Mouse (Mus musculus): ENCODE data around the gene Hpdl.
"Not testable (repeated sequence)": the region's sequence is repeated elsewhere in the genome, so short reads cannot be mapped to it uniquely, and the experiment has no call there.

Hpdl gene

DNA sequence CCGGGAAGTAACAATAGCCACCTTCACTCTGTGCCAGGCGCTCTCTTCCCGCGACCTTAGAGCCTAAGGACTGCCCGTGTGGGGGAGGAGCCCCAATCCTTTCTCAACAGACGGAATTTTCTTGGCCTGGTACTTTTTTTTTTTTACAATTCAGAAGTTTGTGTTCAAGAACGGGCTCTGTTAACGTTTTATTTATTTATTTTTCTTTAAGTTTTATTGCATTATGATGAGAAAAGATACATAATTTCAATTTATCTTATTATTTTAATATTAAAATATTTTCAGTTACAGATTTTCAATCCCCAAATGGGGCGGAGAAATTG, at the start of gene Hpdl:
Hpdl (minus strand) TSS at position 14 of the 323 bp plus-strand sequence.
- DNase-seq (ENCODE audit: low spot score), result no peak

DNA sequence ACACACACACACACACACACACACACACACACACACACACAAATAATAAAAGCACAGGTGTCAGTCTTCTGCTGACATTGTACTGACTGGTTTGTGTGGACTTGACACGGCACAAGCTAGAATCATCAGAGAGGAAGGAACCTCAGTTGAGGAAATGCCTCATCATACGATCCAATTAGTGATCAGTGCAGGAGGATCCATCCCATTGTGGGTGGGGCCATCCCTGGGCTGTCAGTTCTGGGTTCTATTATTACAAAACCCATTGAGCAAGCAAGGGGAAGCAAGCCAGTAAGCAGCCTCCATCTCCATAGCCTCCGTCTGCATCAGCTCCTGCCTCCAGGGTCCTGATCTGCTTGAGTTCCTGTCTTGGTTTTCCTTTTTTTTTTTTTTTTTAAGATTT, 48.4 kb upstream of the Hpdl start:
- DNase-seq (ENCODE audit: low spot score), result no peak

DNA sequence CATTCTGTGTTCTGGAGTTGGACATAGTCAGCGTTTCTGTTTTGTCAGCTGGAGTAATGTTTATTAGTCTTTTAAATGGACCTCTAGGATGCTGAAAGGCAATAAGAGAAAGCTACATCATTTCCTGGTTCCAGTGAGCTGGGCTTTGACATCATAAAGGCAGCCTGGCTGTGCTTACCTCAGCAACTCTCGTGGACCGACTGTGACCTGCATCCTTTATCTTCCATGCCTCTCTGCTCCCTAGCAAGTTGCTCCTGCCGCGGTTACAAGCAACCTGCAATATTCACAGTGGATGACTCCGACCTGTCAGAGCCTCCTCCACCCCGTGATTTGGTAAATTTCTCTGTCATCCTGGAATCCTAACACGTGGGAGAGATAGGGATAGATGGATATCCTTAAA, 40.5 kb upstream of the Hpdl start:
- DNase-seq (ENCODE audit: low spot score), result no peak

DNA sequence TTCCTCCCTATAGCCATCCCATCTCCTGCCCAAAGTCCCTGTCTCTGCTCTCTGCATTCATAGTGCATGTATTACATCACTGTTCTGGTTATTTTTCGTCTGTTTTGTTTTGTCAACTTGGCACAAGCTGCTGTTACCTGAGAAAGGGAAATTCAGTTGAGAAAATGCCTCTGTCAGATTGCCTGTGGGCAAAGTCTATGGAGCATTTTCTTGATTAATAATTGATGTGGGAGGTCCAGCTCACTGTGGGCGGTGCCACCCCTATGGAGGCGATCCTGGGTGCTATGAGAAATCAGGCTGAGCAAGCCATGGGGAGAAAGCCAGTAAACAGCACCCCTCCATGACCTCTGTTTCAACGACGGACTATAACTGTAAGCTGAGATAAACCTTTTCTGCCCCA, 38.2 kb upstream of the Hpdl start:
- DNase-seq (ENCODE audit: low spot score), result no peak

DNA sequence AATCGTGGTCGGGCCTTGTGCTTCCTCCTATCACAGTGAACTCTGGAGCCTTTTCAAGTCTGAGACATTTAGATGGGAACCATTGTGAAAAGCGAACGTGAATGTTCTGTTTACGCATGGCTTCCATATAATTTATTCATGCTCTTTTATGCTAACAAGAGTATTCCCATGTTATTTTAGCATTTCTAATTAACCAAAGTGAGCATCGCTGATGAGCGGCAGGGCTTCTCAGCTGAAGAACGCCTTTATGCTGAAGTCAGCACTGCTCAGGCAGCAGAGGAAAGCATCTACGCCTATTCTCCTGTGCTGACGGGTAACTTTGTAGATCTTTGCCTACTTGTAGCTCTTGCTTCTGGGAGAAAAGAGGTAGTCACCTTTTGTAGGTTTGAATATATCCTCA, 35.7 kb upstream of the Hpdl start:
- no peak for DNase-seq (ENCODE audit: low spot score)

DNA sequence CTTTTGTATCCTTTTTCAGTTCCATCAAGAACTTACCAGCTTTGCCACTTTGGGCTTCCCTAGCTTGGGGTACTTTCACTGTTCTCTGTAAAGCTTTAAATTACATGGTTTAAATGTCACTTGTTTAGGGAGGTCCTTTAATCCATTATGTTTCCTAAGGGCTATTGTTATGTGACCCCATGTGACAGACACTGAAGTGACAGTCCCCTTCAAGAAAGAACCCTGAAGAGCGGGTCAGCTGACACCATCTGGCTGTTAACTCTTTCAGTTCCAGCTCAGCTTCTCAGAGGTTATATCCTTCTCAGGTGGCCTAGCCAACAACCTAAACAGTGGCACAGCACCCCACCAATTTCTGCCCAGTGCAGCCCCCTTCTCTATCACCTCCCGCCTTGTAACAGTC, 32.8 kb upstream of the Hpdl start:
- DNase-seq (ENCODE audit: low spot score), result no peak

DNA sequence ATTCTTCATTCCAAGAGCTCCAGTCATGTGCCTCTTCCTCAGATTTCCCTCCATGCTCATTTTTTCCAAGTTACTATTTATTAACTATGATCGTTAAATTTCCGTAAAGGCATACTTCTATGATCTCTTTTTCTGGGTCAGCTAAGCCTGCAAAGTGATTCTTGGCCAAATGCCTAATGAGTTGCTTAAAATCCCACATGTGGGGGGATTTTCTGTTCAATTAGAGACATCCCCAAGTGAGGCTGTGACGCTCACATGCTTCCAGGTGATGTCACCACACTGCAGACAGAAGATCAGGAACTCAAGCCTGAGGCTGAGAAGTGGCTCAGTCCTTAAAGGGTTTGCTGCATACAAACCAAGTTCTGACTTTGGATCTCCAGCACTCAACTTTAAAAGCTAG, 28.4 kb upstream of the Hpdl start:
- no peak for DNase-seq (ENCODE audit: low spot score)

DNA sequence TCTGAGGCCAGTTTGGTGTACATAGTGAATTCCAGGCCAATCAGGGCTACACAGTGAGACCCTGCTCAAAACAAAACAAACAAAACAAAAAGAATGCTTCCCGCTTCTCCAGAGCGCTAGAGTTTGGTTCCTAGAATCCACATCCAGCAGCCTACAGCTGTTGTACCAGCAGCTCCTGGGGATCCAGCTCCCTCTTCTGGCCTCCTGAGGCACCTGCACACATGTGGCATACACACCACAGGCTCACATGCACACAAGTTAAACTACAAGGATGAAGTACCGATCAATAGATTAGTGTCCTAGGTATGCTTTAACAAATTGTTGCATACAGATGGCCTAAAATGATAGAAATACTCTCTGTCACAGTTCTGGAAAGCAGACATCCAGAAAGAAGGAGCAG, 22.8 kb upstream of the Hpdl start:
- DNase-seq (ENCODE audit: low spot score), result no peak

DNA sequence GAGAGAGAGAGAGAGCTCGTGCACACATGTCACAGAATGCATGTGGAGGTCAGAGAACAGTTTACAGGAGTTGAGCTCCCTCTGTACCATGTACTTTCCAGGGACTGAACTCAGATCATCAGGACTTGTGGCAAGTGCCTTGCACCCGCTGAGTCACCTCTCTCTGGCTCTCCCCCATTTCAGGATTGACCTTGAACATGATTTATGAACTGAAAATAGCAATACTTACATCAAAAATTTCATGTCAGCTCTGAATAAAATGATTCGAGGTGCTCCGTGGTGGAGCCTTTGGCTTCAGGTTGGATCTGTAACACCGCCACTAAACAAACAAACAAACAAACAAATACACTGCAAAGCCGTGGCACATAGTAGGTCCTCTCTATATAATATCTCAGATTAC, 19.3 kb upstream of the Hpdl start:
- no peak for DNase-seq (ENCODE audit: low spot score)

DNA sequence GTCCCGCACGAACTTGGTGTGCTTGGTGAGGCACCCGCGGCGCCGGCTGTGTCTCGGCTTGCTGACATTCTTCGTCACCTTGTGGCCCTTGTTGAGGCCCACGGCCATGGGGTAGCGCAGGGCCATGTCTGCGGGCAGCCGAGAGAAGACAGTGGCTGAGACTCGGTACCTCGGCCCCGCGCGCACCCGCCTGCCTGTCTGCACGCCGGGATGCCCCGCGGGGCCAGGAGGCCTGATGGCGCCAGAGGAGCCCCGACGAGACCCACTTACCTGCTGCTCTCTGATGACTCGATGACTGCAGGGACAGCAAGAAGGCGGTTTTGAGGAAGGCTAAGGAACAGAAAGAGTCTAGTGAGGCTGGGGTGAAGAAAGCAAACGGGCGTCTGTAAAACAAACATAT, 18.6 kb upstream of the Hpdl start:
- not testable (repeated sequence) for DNase-seq (ENCODE audit: low spot score)

DNA sequence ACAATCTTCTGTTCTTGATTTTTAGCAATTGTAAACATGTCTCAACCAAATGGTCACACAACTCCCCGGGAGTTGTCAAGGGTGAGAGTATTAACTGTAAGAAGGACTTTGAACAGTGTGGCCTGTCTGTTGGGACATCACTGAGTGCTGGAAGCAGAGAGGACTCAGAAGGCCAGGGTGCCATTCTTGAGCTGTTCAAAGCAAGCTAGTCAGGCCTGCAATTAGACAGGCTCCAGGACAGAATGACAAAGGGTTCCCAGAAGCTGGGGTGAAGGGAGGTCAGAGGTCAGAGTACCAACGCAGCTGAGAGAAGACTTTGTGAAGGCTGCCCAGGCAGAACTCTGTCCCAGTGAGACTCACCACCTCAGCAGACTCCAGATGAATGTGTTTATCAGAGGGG, 17.5 kb upstream of the Hpdl start:
- no peak for DNase-seq (ENCODE audit: low spot score)

DNA sequence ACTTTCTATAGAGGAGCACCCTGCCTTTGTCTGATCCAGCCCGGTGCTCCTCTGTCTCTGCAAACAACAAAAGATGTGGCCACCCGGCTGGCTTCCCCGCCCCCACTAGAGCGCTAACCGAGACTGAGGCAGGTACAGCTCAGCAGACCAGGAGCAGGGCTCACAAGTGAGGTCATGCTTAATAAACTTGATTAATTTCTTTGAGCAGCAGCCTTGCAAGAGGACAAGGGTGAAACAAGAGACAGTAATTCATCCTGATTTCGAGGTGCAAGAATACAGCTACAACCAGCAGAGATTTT, 8.5 kb upstream of the Hpdl start:
- DNase-seq (ENCODE audit: low spot score), result no peak

DNA sequence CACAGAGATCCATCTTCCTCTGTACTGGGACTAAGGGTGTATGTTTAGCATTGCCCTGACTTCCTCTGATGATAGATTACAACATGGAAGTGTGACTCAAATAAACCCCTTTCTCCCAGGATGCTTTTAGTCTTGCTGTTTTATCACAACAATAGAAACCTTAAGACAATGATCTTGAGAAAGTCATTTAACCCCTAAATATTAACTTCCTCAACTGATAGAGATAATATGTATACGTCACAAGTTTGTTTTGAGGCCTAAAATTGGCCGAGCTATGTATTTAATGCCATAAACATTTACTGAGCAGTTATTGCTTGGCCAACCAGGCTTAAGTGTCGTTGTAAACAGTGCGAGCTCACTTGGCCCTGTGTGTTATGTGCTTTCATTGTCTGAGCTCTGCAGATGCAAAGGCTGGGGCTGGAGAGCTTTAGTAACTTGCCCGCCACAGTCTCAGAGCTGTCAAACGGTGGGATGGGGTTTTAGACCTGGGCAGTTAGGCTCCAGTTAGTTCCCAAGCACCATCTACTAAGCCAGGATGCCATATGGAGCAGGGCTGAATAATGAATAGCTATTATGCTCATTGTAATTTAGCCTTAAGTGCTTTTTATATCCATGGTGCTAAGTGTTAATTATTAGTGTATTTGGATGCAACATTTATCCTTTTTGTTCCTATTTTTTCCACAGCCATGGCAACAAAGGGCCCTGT, 8.0 kb upstream of the Hpdl start:
- DNase-seq (ENCODE audit: low spot score), result no peak

DNA sequence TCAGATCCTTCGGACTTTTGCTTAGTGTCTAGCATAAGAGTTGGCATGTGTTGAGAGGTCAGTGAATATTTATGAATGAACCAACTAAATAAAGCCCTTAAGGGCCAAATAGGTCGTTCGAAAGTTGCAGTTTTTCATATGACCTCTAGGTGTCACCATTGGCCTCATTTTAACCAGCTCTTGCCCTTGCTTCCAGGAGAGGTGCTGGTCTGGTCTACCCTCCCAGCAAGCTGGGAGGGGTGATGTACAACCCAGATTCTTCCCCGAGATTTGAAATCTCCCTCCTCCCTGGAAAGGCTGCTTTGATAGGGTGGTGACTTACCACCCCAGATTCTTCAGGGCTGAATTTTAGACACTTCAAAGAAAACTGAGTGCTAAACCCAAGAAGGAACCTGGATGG, 6.3 kb upstream of the Hpdl start:
- DNase-seq (ENCODE audit: low spot score), result peak; percentile 51

DNA sequence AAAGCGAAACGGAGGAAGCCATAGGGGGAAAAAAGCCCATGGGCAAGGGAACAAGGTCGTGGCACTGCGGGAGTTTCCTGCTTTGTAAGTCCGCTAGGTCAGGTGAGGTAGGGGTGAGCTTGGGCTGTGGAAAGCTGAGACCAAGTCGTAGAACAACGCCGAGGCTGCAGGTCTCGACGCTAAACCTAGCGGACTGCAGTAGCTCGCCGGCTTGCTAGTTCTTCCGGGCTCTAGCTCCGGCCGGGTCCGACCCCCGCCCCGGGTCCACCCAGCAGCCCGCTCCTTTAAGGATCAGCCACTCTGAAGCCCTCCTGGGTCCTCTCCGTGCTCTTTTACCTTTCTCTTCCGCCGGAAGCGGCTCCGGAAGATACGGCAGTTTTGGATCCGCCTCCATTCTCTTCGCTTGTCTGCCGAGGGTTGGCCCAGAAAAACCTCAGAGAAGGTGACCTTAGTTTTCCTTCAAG, 3.1 kb upstream of the Hpdl start:
- DNase-seq (ENCODE audit: low spot score), result peak; percentile 67

DNA sequence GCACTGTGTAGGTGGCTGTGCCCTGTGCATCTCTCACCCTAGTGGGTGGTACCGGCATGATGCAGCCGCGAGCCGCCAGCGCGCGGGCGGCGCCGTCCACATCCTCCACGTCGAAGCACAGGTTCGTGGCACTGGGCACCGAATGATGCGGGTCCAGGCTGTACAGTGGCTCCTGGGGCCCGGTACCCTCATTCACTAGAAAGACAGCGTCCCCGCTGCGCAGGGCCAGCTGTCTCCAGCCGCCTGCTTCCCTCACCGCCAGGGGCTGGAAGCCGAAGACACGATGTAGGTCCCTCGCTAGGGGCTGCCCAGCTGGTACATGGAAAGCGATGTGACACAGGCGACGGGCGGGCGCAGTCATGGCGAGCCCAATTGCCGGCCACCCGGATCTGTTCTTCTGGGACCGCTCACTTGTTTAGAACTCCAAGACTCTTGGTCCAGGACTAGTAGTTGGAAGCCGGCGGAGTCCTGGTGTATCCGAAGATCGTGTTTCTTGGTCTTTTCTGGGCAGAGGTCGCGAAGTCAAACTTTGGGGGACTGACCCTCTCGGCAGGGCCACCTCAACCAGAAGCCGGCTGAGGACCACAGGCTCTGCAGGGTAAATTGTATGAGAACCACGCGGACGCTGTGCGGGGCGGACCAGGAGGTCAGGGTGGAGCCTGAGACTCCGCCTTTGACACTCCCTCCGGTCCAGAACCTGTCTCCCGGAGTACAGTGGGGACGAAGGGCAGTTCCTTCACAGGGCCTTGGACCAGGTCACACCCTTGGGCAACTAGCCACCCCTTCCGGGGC, 409 bp downstream of the Hpdl start:
- no peak for DNase-seq (ENCODE audit: low spot score)

DNA sequence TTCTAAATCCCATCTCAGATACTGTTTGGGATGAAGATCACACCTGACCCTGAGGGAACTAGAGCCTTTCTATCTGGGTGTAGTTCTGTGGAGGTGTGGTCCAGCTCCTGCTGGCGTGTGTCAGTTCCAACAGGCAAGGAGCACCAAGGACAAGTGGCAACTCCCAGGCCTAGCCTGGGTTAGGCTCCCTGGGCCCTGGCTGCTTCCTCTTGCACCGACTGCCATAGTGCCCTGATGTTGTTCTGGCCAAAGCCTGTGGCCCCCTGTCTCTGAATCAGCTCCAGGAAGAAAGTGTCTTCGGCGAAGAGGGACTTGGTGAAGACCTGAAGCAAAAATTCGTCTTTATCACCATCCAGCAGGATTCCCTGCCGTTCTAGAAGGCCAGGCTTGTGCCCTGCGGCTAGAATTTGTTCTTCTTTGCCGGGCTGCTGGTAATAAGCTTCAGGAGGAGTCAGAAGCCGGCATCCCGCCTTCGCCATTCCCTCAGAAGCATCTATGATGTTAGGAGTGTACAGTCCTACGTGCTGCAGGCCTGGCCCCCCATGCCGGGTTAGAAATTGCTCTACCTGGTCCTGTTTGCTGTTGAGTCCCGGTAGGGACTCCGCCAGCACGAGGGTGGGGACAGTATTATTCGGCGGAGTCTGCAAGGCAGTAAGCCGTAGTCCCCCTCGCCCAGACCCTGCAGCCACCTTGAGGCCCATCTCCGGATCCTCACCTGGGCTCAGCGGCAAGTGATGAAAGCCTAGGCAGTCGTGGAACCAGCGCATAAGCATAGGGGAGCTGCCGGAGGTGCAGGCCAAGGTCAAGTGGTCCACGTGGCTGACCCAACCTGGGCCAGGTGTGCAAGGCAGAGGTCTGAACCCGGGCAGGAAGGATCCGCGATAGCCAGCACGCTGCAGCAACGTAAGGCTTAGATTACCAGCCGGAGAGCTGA, 1.3 kb downstream of the Hpdl start:
- DNase-seq (ENCODE audit: low spot score), result no peak

DNA sequence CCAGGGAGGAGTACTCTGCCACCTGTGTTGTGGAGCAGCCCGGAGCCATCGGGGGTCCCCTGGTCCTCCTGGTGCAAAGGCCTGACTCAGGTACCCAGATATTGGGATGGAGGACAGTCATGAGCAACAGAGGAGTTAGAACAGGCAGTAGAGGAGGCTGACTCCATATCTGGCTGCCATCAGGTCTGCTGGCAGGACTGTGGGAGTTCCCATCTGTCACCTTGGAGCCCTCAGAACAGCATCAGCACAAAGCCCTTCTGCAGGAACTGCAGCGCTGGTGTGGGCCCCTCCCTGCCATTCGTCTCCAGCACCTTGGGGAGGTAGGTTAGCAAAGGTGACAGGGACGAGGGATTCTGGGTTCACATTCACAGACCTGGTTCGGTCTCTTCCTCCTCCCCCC, 4.0 kb downstream of the Hpdl start:
- DNase-seq (ENCODE audit: low spot score), result peak; percentile 59

DNA sequence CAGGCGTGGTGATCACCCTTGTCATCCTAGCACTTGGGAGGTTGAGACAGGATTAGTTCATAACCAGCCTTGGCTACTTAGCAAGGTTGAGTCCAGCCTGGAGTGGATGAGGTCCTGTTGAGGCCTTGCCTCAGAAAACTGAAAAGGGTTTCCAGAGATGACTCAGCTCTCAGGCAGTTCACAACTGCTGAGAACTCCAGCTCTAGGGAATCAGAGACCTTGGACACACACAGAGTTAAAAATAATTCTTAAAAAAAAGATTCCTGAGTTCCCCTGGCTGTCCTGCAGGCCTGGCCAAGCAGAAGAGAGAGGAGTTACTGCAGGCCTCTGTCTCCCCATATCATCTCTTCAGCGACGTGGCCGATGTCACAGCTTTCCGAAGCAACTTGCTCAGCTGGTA, 6.2 kb downstream of the Hpdl start:
- no peak for DNase-seq (ENCODE audit: low spot score)

DNA sequence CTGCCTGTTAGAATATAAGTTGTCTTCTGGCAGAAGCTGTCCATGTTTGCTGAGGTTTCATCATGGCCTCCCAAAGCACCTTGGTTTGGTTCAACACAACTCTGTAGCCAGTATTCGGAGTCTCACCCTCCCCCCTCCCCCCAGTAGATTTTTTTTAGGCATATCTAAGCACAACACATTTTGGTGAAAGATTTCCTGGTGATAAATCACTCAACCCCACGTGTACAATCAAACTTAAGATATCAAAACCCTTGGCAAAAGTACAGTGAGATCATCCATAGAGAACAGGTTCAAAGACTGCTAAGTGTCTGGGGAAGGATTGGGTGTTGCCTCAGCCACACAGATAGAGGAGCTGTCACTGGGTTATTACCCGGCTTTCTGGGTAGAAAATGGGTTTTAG, 10.5 kb downstream of the Hpdl start:
- no peak for DNase-seq (ENCODE audit: low spot score)

DNA sequence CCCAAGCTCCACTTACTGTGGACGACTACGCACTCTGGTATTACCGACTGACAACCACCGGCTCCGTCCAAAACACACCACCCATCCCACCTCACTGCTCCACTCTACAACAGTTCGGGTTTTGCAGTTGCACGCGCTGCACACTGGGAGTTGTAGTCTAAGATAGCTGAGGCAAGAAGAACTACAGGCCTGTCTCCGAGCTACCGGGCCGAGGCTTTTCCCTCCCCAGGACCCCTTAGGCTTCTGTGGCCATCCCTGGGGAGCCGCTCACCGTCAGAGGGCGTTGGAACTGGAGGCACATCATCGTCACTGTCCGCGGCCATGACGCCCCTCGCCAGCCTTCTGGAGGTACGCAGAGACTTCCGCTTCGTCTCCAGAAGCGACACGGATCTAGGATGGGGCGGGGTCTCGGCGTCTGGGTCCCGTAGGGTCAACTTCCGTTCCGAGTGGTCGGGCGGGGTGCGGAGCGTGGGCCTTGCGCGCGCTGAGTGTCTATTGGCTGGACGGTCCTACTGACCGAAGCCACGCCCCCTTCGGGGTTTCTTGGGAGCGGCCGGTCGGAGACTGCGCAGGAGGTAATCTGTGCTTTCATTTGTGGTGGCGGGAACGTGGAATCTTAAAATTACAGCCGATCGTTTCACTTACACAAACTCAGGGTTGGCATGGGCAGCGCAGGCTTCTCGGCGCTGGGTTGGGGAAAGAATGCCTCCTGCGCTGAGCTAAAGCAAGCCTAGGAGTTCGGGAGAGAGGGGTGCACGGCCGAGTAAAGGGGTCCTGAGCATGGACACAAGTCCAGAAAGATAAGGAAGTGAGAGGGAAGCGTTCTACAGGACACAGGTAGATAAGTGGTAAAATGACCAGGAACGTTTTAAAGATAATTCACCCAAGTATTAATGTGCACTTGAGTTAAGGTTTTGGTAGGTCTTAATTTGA, 14.0 kb downstream of the Hpdl start, which contains the start of the genes Toe1 and Mutyh:
Toe1 (minus strand) TSS at position 444 of the 933 bp plus-strand sequence.
Mutyh (plus strand) TSS at position 527 of the 933 bp plus-strand sequence.
- DNase-seq (ENCODE audit: low spot score), result peak; percentile 93

DNA sequence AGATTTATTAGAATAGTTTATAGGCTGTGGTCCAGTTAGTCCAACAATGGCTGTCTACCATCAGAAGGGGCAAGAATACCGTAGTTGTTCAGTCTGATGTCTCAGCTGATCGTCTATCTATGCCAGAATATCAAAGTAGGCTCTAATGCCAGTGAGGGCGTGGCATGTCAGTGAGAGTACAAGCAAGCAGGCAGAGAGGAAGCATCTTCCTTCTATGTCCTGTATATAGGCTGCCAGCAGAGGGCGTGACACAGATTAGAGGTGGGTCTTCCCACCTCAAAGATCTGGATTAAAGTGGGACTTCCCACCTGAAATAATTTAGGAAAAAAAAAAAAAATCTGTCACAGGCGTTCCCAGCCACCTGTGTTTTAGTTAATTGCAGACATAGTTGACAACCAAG, 21.6 kb downstream of the Hpdl start:
- DNase-seq (ENCODE audit: low spot score), result no peak

All from layer of hippocampus, adult 11-12 months (tissue).